Mouse (Mus musculus) thymus, adult 2 months (tissue): ENCODE results near the gene Kcna7. TPM values are rescaled to one million over a fixed set of nuclear protein-coding genes. Genes with fewer than 3 reads are reported as not detected.
A peak's percentile ranks its signal among the peaks of the same experiment; 100 is the strongest.

ENCODE experiments used
- DNase-seq: peaks from one replicate; pipeline ENCODE4 v3.0.0; 2021
- H3K27ac ChIP-seq: fragments of 200-500 bp; 2 replicates; pipeline ENCODE4 v1.5.1; 2012; ENCODE audit warnings: low read length, control low read depth; ENCODE audit not compliant: control insufficient read depth, insufficient read depth
- H3K27me3 ChIP-seq: fragments of 200-500 bp; 2 replicates; pipeline ENCODE4 v1.6.1; 2012; ENCODE audit warnings: mild to moderate bottlenecking, low read length, moderate library complexity, mixed read lengths; ENCODE audit not compliant: control insufficient read depth, insufficient read depth
- H3K36me3 ChIP-seq: fragments of 200-500 bp; 2 replicates; pipeline ENCODE4 v1.6.1; 2012; ENCODE audit warnings: mild to moderate bottlenecking, low read length, moderate library complexity; ENCODE audit not compliant: control insufficient read depth, insufficient read depth
- H3K4me1 ChIP-seq: fragments of 200-500 bp; replicated peaks from 2 replicates; pipeline ENCODE4 v1.6.1; 2012; ENCODE audit warnings: low read length; ENCODE audit not compliant: control insufficient read depth, insufficient read depth
- H3K4me3 ChIP-seq: fragments of 200-500 bp; 2 replicates; pipeline ENCODE4 v1.5.1; 2012; ENCODE audit warnings: mild to moderate bottlenecking, low read length, control low read depth, moderate library complexity; ENCODE audit not compliant: control insufficient read depth, insufficient read depth
- CTCF ChIP-seq: fragments of 200-500 bp; IDR thresholded peaks from 2 replicates; pipeline ENCODE4 v1.5.1; 2012; ENCODE audit warnings: mild to moderate bottlenecking, control low read depth, low read length, moderate library complexity, borderline replicate concordance; ENCODE audit not compliant: control insufficient read depth, poor library complexity, insufficient read depth; ENCODE audit errors: extremely low read depth
- POLR2A ChIP-seq: fragments of 200-500 bp; IDR thresholded peaks from 2 replicates; pipeline ENCODE4 v1.6.1; 2012; ENCODE audit warnings: mild to moderate bottlenecking, low read length, control low read depth, moderate library complexity; ENCODE audit not compliant: control insufficient read depth, poor library complexity, insufficient read depth; ENCODE audit errors: extremely low read depth
- WGBS: fragments of 180-500 bp; shearing (Covaris S2); methylation state at CpG from one replicate; pipeline ENCODE4 v1.1.7; 2018; 5-methylcytosine and 5-hydroxymethylcytosine counted together
- polyA plus RNA-seq: library from polyadenylated mRNA; depleted of rRNA; stranded (reverse); fragments of >200 nt; gene quantifications from 2 replicates; pipeline ENCODE4 v1.2.3, GENCODE M21; 2012

Kcna7 gene
- polyA plus RNA-seq, 1 experiment, result 1.1 TPM

GRCm38 (mm10) chr7:45363983-45364382 lies 41.5 kb upstream of the Kcna7 start:
- TF ChIP-seq POLR2A (no peak), CTCF (no peak)
- Histone ChIP-seq H3K4me1 (peaks cover 24% of the 10 kb centered on the region), H3K27ac (no peak overlapping the region), H3K4me3 (no peak overlapping the region), H3K27me3 (peaks cover 23% of the 10 kb centered on the region), H3K36me3 (no peaks in the 10 kb centered on the region)
- WGBS, result 73% methylated on average over 2 of the region's 2 CpGs
- no peak for DNase-seq

DNA sequence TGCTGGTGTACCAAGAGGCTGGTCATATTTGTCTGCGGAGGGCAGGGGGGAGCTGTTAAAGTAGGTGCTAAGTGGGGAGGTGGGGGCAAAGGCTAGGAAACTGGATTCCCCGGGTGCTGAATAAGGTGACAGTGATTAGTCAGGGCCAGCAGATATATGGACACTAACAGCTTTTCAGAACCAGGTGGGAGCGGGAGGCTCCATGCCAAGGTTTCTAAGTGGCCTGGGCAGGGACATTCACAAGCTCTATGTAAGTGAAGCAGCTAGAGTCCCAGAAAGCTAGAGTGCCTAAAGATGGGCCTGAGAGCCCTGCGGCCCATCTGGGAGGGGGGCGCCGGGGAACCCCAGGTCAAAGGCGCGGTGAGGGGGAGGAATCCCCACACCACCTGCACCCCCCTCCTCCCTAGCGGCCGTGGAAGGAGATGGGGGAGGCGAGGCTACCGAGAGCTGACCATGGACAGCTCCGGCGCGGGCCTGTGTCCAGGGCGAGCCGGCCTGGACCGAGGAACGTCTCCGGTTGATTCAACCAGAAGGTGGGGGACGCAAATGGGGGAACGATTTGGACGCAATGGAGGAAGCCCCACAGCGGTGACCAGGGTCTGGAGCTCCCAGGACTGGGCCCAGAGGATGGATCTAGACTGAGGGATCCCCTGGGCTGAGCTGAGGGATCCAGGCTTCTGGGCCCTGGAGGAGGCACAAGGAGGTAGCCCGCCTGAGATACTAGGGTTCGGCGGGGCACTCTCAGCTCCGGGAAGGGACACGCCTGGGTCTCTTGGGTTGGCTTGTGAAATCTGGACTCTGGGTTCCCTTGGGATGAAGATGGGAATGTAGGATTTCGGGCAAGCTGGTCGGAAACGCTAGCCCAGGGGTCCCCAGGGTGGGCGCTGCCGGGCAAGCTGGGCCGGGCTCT lies 39.5 kb upstream of the Kcna7 start:
- no peak for TF ChIP-seq CTCF
- no peak for TF ChIP-seq POLR2A
- DNase-seq, result no peak
- Histone ChIP-seq H3K27me3 (peaks cover 25% of the 10 kb centered on the region), H3K27ac (no peak overlapping the region), H3K36me3 (no peaks in the 10 kb centered on the region), H3K4me1 (peaks cover 35% of the 10 kb centered on the region), H3K4me3 (peak overlapping the region; percentile 41)
- WGBS, result 20% methylated on average over 35 of the region's 35 CpGs

DNA sequence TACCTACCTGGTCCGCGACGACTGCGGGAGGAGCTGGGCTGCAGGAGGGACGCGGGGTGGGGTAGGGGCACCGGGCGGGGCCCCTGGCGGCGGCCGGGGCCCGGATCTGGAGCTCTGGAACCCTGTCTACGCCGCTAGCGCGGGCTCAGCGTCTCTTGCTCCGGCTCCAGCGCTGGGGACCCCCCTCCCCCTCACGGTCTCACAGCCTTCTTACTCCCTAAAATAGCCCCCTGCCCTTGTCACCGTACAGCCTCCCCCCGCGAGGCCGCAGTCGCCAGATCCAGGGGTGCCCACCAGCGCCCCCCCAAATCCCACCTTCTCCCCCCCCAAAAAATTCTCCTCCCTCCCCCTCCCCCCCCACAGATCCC lies 38.8 kb upstream of the Kcna7 start, which contains the start of gene Ppfia3:
Gene Ppfia3 (minus strand): TSS at position 368 of the 368 bp plus-strand sequence.
- Histone ChIP-seq H3K27me3 (peaks cover 20% of the 10 kb centered on the region), H3K36me3 (no peaks in the 10 kb centered on the region), H3K4me1 (peaks cover 30% of the 10 kb centered on the region), H3K27ac (no peak within 1 kb of the TSS), H3K4me3 (peak within 1 kb of the TSS; percentile 61)
- WGBS, result 2% methylated on average over 26 of the region's 26 CpGs
- no peak for DNase-seq
- no peak for TF ChIP-seq POLR2A
- no peak for TF ChIP-seq CTCF

DNA sequence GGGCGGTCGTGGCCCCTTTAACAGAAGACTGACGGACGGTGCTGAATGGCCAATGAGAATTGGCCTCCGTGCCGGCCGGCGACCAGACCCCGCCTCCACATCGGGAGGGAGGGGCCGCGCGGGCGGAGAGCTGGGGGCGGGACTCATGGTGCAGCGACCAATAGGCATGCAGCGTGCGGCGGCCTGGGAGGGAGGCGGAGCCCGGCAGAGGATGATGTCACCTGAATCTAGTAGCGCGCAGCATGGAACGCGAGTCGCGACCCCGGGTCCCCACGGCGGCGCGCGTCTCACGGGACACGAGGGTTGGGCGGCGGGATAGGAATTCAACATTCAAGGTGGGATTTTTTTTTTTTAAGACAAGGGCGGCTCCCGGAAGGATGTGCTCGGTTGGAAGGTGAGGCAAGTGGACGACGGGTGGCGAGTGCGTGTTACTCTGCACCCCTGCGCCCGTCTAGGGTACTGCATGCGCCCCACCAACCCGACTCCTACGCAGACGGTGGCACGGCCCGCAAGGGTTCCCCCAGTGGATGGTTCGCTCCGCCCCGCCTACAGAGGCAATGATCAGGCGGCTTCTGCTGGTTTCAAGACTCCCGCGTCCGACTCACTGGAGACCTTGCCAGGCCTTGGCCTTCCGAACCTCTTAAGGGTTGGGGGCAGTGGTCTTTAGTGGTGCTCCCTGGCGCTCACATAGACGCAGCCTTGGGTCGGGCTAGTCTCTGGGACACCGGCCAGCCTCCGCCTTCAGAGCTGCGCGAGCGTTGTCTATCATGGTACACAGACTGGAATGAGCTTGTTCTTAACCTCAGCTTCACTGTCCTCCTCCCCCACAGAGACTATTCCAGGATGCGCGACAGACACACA lies 38.2 kb upstream of the Kcna7 start:
- Histone ChIP-seq H3K4me3 (peak overlapping the region; percentile 61), H3K36me3 (no peaks in the 10 kb centered on the region), H3K27me3 (peaks cover 16% of the 10 kb centered on the region), H3K4me1 (peaks cover 28% of the 10 kb centered on the region), H3K27ac (no peak overlapping the region)
- DNase-seq, result peak; percentile 97
- TF ChIP-seq POLR2A, result peak; percentile 36; the same call in 1 of the 2 replicates
- TF ChIP-seq CTCF, result peak; percentile 80
- WGBS, result 1% methylated on average over 70 of the region's 70 CpGs

DNA sequence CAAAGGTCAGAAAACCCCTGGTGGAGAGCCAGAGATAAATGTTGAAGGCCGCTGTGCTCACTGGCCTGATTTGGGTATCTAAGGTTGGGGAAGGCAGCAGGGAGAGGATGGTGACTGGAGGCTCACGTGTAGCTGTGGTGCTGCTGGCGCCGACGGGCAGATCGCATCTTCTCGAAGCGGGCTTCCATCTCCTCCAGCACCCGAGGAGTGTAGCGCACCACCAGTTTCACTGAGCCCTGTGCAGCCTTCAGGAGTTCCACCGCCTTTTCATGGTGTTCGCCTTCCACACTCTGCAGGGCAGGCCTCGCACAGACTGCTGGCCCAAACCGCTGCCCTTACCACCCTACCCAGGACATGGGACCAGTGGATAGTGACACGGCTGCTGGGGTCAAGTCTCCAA lies 37.3 kb upstream of the Kcna7 start:
- TF ChIP-seq POLR2A (no peak), CTCF (no peak)
- H3K36me3 ChIP-seq, result no peaks in the 10 kb centered on the region; the same call in 1 of the 2 replicates
- H3K4me3 ChIP-seq, result no peak overlapping the region
- H3K4me1 ChIP-seq, result peaks cover 28% of the 10 kb centered on the region
- 89% methylated on average over 15 of the region's 15 CpGs for WGBS
- no peak overlapping the region for H3K27ac ChIP-seq
- DNase-seq, result no peak
- peaks cover 16% of the 10 kb centered on the region for H3K27me3 ChIP-seq

- Histone ChIP-seq H3K36me3 (no peaks in the 10 kb centered on the region; the same call in 1 of the 2 replicates), H3K27ac (no peak overlapping the region), H3K27me3 (peaks cover 13% of the 10 kb centered on the region), H3K4me3 (no peak overlapping the region), H3K4me1 (peaks cover 28% of the 10 kb centered on the region)
- DNase-seq, result no peak
- 79% methylated on average over 16 of the region's 16 CpGs for whole genome bisulfite sequencing
- TF ChIP-seq POLR2A (no peak), CTCF (no peak)
Observed at GRCm38 (mm10) chr7:45369022-45369745, 36.3 kb upstream of the Kcna7 start.
